Mouse (Mus musculus) neural tube, embryonic 13.5 days (tissue): Measurements from ENCODE around the gene Kif21b. TPM values are rescaled to one million over a fixed set of nuclear protein-coding genes. Genes with fewer than 3 reads are reported as not detected.

ENCODE experiments used
- ATAC-seq: fragments of 200-750 bp; cut with Nextera tagmentation; 2 replicates; pipeline ENCODE4 v1.8.0; 2017; ENCODE audit warnings: low read depth, mild to moderate bottlenecking, moderate TSS enrichment, moderate library complexity
- H3K27ac ChIP-seq: fragments of 300-500 bp; sonication (generic); replicated peaks from 2 replicates; pipeline ENCODE4 v1.5.1; 2015; ENCODE audit warnings: moderate library complexity, mild to moderate bottlenecking, inconsistent platforms
- H3K27me3 ChIP-seq: fragments of 300-500 bp; sonication (generic); 2 replicates; pipeline ENCODE4 v1.6.1; 2015; ENCODE audit warnings: mild to moderate bottlenecking, inconsistent platforms
- H3K36me3 ChIP-seq: fragments of 300-500 bp; sonication (generic); 2 replicates; pipeline ENCODE4 v1.6.1; 2015; ENCODE audit warnings: mild to moderate bottlenecking, inconsistent platforms
- H3K4me1 ChIP-seq: fragments of 300-500 bp; sonication (generic); replicated peaks from 2 replicates; pipeline ENCODE4 v1.6.1; 2015; ENCODE audit warnings: inconsistent platforms
- H3K4me2 ChIP-seq: fragments of 300-500 bp; sonication (generic); 2 replicates; pipeline ENCODE4 v1.6.1; 2015; ENCODE audit warnings: inconsistent platforms, mild to moderate bottlenecking, moderate library complexity
- H3K4me3 ChIP-seq: fragments of 300-500 bp; sonication (generic); 2 replicates; pipeline ENCODE4 v1.5.1; 2015; ENCODE audit warnings: mild to moderate bottlenecking, inconsistent platforms
- H3K9ac ChIP-seq: fragments of 300-500 bp; sonication (generic); 2 replicates; pipeline ENCODE4 v1.6.1; 2015; ENCODE audit warnings: moderate library complexity, mild to moderate bottlenecking, inconsistent platforms
- H3K9me3 ChIP-seq: fragments of 300-500 bp; sonication (generic); 2 replicates; pipeline ENCODE4 v1.6.1; 2016; ENCODE audit warnings: inconsistent platforms
- WGBS: fragments of 180-500 bp; shearing (Covaris S2); methylation state at CpG from one replicate; pipeline ENCODE4 v1.1.7; 2015; 5-methylcytosine and 5-hydroxymethylcytosine counted together
- polyA plus RNA-seq: library from polyadenylated mRNA; unstranded; fragments of >200 nt; fragmentation: Nextera tagmentation; extraction: Ambion mirVana; gene quantifications from 2 replicates; pipeline ENCODE4 v1.2.1, GENCODE M21; 2015

Gene Kif21b
- polyA plus RNA-seq, 1 experiment from 2014 or later: 34.6 TPM

DNA sequence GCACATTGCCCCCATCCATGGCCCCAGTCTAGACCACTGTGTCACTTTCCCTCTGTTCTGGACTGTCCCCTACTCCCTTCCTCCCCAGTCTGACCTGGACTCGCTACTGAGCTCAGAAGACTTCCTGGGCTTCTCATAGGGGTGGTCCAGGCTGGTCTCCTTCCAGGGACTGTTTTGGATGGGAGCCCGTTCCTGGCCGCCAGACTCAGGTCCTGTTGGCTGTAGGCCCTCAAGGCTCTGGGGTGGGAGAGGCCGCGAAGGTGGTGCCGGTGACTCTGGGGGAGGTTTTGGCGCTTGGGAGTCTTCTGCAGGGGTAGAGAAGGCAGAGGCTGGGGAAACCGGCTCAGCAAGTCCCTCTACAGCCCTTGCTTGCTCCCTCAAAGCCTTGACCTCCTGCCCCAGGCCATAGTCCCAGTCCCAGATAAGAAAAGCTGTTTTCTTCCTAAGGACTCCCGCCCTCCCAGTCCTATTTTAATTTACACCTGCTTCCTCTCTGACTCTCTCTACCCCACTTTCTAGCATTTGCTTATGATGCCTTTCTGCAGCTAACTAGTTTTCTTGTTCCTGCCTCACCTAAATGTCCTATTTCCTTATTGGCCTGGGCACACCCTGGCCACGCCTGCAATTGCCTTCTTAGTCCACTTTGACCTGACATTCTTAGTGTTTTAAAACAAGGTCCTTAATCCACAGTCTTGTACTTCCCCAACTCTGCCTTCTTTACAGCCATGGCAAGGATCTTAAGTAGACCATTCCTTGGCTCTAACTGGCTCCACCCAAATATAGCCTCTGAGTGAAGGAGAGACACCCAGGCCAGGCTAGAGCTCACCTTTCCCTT, 89.1 kb downstream of the Kif21b start:
- Histone ChIP-seq H3K9ac (no peak overlapping the region), H3K27ac (no peak overlapping the region), H3K27me3 (no peaks in the 10 kb centered on the region), H3K4me2 (no peak overlapping the region), H3K4me1 (0 out of 2 replicates have a peak, but pooled peaks cover 2% of the 10 kb centered on the region), H3K4me3 (no peak overlapping the region), H3K36me3 (peaks cover 24% of the 10 kb centered on the region), H3K9me3 (no peaks in the 10 kb centered on the region)
- ATAC-seq: no peak
- 91% methylated on average over 10 of the region's 10 CpGs for WGBS

DNA sequence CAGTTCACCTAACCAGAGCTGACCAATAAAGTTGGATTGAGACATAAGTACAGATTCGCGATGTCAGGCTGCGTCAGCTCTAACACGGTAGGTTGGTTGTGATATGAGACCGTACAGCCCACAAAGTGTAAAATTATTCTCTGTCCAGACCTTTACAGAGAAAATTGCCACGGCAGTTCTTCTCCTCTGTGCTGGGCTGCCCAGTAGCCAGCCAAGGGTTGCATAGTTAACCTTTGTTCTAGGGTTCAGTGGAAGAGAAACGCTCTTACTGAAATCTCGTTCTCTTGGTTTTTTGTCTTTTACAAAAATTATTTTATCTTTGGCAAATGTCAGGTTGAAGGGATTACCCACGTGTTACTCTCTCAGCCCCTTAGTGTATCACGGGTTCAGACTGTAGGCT, 91.2 kb downstream of the Kif21b start:
- Histone ChIP-seq H3K4me2 (no peak overlapping the region), H3K4me1 (0 out of 2 replicates have a peak, but pooled peaks cover 6% of the 10 kb centered on the region), H3K27ac (no peak overlapping the region), H3K4me3 (no peak overlapping the region), H3K9ac (no peak overlapping the region), H3K36me3 (peaks cover 13% of the 10 kb centered on the region), H3K9me3 (no peaks in the 10 kb centered on the region), H3K27me3 (no peaks in the 10 kb centered on the region)
- ATAC-seq: no peak
- 89% methylated on average over 10 of the region's 10 CpGs for WGBS

- H3K27me3 ChIP-seq: no peaks in the 10 kb centered on the region
- no peak overlapping the region for H3K27ac ChIP-seq
- no peaks in the 10 kb centered on the region for H3K9me3 ChIP-seq
- H3K36me3 ChIP-seq: peaks cover 6% of the 10 kb centered on the region; the same call in 1 of the 2 replicates
- H3K4me3 ChIP-seq: no peak overlapping the region
- peaks cover 20% of the 10 kb centered on the region for H3K4me1 ChIP-seq
- no peak overlapping the region for H3K4me2 ChIP-seq
- ATAC-seq: no peak
- WGBS: 90% methylated on average over 10 of the region's 10 CpGs
- H3K9ac ChIP-seq: no peak overlapping the region
These were observed 92.7 kb downstream of the Kif21b start for GRCm38 (mm10) chr1:136223758-136224342.

DNA sequence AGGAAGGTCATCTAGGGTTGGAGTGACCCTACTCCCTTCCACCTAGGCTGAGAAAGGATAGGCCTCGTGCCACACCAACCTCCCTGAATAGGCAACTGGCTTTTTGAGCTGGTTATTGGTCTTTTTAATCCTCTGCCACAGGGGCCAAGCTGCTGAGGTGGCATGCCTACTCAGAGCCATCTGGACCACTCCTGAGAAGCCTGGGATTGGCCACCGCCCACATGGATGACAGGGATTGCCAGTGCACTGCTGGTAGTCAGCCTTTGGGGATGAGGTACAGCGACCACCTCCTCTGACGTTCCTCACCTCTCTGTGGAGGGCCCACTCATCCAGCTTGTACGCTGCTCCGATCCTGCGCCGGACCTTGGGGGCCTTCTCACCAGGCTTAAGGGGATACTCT, 94.7 kb downstream of the Kif21b start:
- H3K9ac ChIP-seq: no peak overlapping the region
- H3K4me2 ChIP-seq: no peak overlapping the region
- no peak overlapping the region for H3K27ac ChIP-seq
- WGBS: 95% methylated on average over 8 of the region's 8 CpGs
- no peaks in the 10 kb centered on the region for H3K9me3 ChIP-seq
- H3K4me3 ChIP-seq: no peak overlapping the region
- ATAC-seq: no peak
- peaks cover 40% of the 10 kb centered on the region for H3K4me1 ChIP-seq
- no peaks in the 10 kb centered on the region for H3K27me3 ChIP-seq
- peaks cover 3% of the 10 kb centered on the region; the same call in 1 of the 2 replicates for H3K36me3 ChIP-seq

DNA sequence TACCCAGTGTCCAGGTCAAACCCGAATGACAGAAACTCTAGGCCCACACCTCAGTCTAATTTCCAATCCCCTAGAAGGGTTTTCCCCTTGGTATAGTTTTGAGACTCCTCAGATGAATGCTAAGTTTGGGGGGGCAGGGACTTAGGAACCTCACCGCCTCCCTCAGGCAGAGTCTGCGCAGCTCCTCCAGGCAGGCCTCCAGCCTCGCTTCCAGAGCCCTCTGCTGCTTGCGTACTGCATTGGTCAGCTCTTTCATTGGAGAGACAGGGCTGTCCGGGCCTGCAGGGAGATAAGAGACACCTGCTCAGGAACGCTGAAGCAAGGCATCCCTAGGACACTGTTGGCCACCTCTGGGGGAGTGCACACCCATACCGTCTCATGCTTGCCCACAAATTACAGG, 95.4 kb downstream of the Kif21b start:
- no peak overlapping the region for H3K4me2 ChIP-seq
- peaks cover 48% of the 10 kb centered on the region for H3K4me1 ChIP-seq
- H3K27me3 ChIP-seq: no peaks in the 10 kb centered on the region
- no peak overlapping the region for H3K9ac ChIP-seq
- no peak for ATAC-seq
- no peak overlapping the region for H3K4me3 ChIP-seq
- H3K36me3 ChIP-seq: peaks cover 3% of the 10 kb centered on the region; the same call in 1 of the 2 replicates
- H3K9me3 ChIP-seq: no peaks in the 10 kb centered on the region
- 93% methylated on average over 8 of the region's 8 CpGs for WGBS
- no peak overlapping the region for H3K27ac ChIP-seq

Other genes starting within 250 kb of the Kif21b start
- 0.08 and 0.23 TPM in 2 replicates for gene Pkp1, start 212.2 kb upstream of the Kif21b start, polyA plus RNA-seq
- not detected in 2 replicates for gene Igfn1, start 125.0 kb upstream of the Kif21b start, polyA plus RNA-seq
- 155 and 180 TPM in 2 replicates for gene Tmem9, start 123.2 kb upstream of the Kif21b start, polyA plus RNA-seq
- gene Ascl5, start 80.6 kb upstream of the Kif21b start, polyA plus RNA-seq: not detected in 2 replicates
- 0.28 and 1.2 TPM in 2 replicates for gene Cacna1s, start 78.6 kb upstream of the Kif21b start, polyA plus RNA-seq
- not detected in 2 replicates for gene Mroh3, start 81.4 kb downstream of the Kif21b start, polyA plus RNA-seq
- 3.1 and 3.6 TPM in 2 replicates for gene Inava, start 102.9 kb downstream of the Kif21b start, polyA plus RNA-seq
- 0.29 TPM in 2 replicates for gene Gpr25, start 129.5 kb downstream of the Kif21b start, polyA plus RNA-seq
- 27.5 and 30.1 TPM in 2 replicates for gene Camsap2, start 214.7 kb downstream of the Kif21b start, polyA plus RNA-seq